Mouse (Mus musculus) heart, postnatal 14 days (tissue): ENCODE results near the gene Synj2. TPM values are rescaled to one million over a fixed set of nuclear protein-coding genes. Genes with fewer than 3 reads are reported as not detected.

Experiments
- total RNA-seq, 2 experiments: library from RNA; stranded (reverse); gene quantifications; 2 replicates each; pipeline ENCODE4 v1.2.3; 2021

The Synj2 gene
- total RNA-seq, 2 experiments from 2014 or later, result 30.7 to 32.1 TPM

Other genes with a start within 250 kb of the Synj2 start
- gene Snx9, start 100.0 kb upstream of the Synj2 start, total RNA-seq, result 10 to 100 TPM; 31.5 to 33.3 TPM
- gene Serac1, start 138.5 kb downstream of the Synj2 start, total RNA-seq, result 1 to 10 TPM; 7.6 to 7.9 TPM
- gene Gtf2h5, start 138.5 kb downstream of the Synj2 start, total RNA-seq, result 10 to 100 TPM; 72.2 to 74.7 TPM
- 100 to 1,000 TPM; 113 to 115 TPM for gene Tulp4, start 165.2 kb downstream of the Synj2 start, total RNA-seq